Mouse (Mus musculus) heart, embryonic 15.5 days (tissue): Measurements from ENCODE around the gene Micu1. TPM values are rescaled to one million over a fixed set of nuclear protein-coding genes. Genes with fewer than 3 reads are reported as not detected.
A peak's percentile ranks its signal among the peaks of the same experiment; 100 is the strongest.

Source experiments
- ATAC-seq: fragments of 200-750 bp; cut with Nextera tagmentation; replicated peaks from 2 replicates; pipeline ENCODE4 v1.8.0; 2017; ENCODE audit warnings: low read depth, moderate TSS enrichment; ENCODE audit not compliant: insufficient number of reproducible peaks, insufficient read depth, low FRiP score
- H3K27ac ChIP-seq: fragments of 300-500 bp; sonication (generic); 2 replicates; pipeline ENCODE4 v1.5.1; 2015; ENCODE audit warnings: mild to moderate bottlenecking, inconsistent platforms
- H3K27me3 ChIP-seq: fragments of 300-500 bp; sonication (generic); 2 replicates; pipeline ENCODE4 v1.6.1; 2015; ENCODE audit warnings: inconsistent platforms
- H3K36me3 ChIP-seq: fragments of 300-500 bp; sonication (generic); 2 replicates; pipeline ENCODE4 v1.6.1; 2015; ENCODE audit warnings: mild to moderate bottlenecking, inconsistent platforms
- H3K4me1 ChIP-seq: fragments of 300-500 bp; sonication (generic); replicated peaks from 2 replicates; pipeline ENCODE4 v1.6.1; 2015; ENCODE audit warnings: inconsistent platforms
- H3K4me2 ChIP-seq: fragments of 300-500 bp; sonication (generic); 2 replicates; pipeline ENCODE4 v1.6.1; 2015; ENCODE audit warnings: inconsistent platforms, mild to moderate bottlenecking, moderate library complexity
- H3K4me3 ChIP-seq: fragments of 300-500 bp; sonication (generic); 2 replicates; pipeline ENCODE4 v1.5.1; 2015; ENCODE audit warnings: mild to moderate bottlenecking, inconsistent platforms
- H3K9ac ChIP-seq: fragments of 300-500 bp; sonication (generic); 2 replicates; pipeline ENCODE4 v1.6.1; 2015; ENCODE audit warnings: mild to moderate bottlenecking, inconsistent platforms
- H3K9me3 ChIP-seq: fragments of 300-500 bp; sonication (generic); replicated peaks from 2 replicates; pipeline ENCODE4 v1.6.1; 2016; ENCODE audit warnings: inconsistent platforms
- WGBS: fragments of 180-500 bp; shearing (Covaris S2); methylation state at CpG from one replicate; pipeline ENCODE4 v1.1.7; 2015; ENCODE audit warnings: mixed read lengths; 5-methylcytosine and 5-hydroxymethylcytosine counted together
- polyA plus RNA-seq: library from polyadenylated mRNA; unstranded; fragments of >200 nt; fragmentation: Nextera tagmentation; extraction: Ambion mirVana; gene quantifications from 2 replicates; pipeline ENCODE4 v1.2.1, GENCODE M21; 2015

Micu1 gene
- polyA plus RNA-seq, 1 experiment from 2014 or later: 32.7 TPM

DNA sequence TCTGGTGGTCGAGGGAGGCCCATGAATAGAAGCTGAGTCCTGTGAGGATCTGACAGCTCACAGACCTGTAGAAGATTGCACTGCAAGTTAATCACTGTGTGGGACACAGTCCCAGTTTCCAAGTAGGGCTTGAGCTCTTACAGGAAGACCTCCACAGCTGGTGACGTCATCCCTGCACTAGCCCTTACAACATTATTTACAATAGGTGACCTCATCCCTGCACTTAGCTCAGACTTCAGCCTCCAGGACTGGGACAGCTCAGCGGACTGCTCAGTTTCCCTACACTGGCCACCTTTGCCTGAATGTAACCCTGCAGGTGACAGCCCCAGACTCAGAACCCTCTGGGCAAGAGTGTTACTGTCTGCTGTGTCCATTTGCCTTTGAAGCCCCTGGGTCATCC is 75.0 kb downstream of the Micu1 start:
- WGBS: 35% methylated on average over 3 of the region's 3 CpGs
- peak; percentile 43; the same call in 1 of the 2 replicates for ATAC-seq
- Histone ChIP-seq H3K9ac (no peak overlapping the region), H3K4me2 (no peak overlapping the region), H3K4me3 (no peak overlapping the region), H3K27me3 (no peaks in the 10 kb centered on the region), H3K36me3 (no peaks in the 10 kb centered on the region), H3K9me3 (no peaks in the 10 kb centered on the region), H3K4me1 (peaks cover 21% of the 10 kb centered on the region), H3K27ac (no peak overlapping the region)

DNA sequence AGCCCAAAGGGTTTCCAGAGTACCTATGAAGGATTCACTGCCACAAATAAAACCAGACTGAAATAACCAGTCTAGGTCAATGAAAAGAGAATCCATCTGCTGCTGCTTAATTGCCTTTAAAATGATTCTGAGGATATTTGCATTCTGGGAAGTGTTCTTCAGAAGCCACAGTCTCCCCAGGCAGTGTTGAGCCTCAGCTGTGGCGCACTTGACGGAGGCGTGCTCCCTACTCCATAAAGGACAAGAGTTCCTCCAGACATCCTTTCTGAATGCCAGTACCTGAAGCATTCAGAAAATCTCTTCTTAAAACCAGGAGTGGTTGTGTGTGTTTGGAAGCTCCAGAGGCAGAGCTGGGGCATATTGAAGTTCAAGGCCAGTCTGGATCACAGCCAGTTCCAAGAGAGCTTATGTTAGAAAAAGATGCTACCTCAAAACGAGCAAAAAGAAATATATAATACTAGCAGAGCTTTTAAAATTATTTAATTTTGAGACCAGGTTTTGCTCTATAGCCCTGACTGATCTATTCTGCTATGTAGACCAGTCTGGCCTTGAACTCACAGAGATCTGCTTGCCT is 75.9 kb downstream of the Micu1 start:
- H3K4me1 ChIP-seq: peaks cover 21% of the 10 kb centered on the region
- H3K9me3 ChIP-seq: no peaks in the 10 kb centered on the region
- H3K36me3 ChIP-seq: no peaks in the 10 kb centered on the region
- no peak for ATAC-seq
- 86% methylated on average over 4 of the region's 4 CpGs for WGBS
- H3K9ac ChIP-seq: no peak overlapping the region
- no peaks in the 10 kb centered on the region for H3K27me3 ChIP-seq
- H3K4me2 ChIP-seq: no peak overlapping the region
- H3K27ac ChIP-seq: no peak overlapping the region
- H3K4me3 ChIP-seq: no peak overlapping the region

DNA sequence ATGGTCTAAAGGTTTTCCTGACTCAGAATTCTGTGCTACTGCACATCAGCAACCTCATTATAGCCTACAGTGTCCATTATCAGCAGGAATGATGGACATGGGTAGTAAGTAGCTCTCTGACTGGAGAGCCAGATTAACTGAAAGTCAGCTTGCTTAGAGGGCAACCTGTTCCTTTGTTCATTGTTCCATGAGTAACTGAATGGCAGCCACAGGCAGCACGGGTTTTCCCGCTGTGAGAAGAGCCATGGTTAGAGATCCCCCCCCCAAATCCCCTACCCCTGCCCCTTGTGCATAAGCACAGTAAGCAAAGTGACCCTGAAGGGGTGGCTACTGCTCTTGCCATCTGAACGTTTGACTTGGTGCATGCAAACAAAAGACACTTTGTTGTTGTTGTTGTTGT is 78.4 kb downstream of the Micu1 start:
- H3K27me3 ChIP-seq: no peaks in the 10 kb centered on the region
- H3K9me3 ChIP-seq: no peaks in the 10 kb centered on the region
- no peak overlapping the region for H3K4me3 ChIP-seq
- no peak overlapping the region for H3K9ac ChIP-seq
- H3K36me3 ChIP-seq: no peaks in the 10 kb centered on the region
- H3K27ac ChIP-seq: no peak overlapping the region
- H3K4me1 ChIP-seq: peaks cover 9% of the 10 kb centered on the region
- no peak overlapping the region for H3K4me2 ChIP-seq
- ATAC-seq: no peak
- 49% methylated on average over 3 of the region's 3 CpGs for WGBS

DNA sequence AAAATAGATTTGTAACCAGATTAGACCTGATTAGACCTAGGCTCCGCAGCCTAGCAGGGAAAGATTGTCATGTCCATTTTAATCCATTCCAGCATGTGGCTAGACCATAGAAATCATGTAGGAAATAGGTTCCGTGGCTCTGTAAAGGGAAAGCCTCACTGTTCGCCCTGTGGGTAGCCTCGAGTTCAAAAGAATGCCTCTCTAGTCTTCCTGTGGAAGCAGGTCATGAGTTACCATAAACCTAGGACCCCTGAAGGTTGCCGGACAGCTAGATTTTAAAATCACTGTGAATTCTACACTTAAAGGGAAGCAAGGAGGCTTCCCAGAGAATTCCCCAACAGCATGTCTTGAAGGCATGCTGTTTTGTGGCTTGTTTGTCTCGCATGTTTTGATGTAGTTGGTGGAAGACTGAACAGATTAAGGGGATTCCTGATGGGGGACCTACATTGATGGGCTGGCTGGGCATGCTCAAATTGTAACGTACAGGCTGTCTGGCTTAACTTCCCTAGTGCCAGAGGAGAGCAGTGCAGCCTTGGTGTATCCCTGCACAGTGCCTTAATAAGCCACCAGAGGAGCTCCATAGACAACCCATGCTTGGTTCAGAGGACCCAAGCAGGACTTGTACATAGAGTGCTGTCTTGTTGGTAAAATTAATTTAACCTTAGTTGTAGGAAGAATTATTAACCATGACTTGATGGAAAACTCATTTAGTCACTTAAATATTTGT is 79.1 kb downstream of the Micu1 start:
- no peaks in the 10 kb centered on the region for H3K36me3 ChIP-seq
- no peak for ATAC-seq
- no peaks in the 10 kb centered on the region for H3K9me3 ChIP-seq
- peaks cover 9% of the 10 kb centered on the region for H3K4me1 ChIP-seq
- no peak overlapping the region for H3K4me3 ChIP-seq
- no peaks in the 10 kb centered on the region for H3K27me3 ChIP-seq
- H3K9ac ChIP-seq: no peak overlapping the region
- H3K27ac ChIP-seq: no peak overlapping the region
- no peak overlapping the region for H3K4me2 ChIP-seq
- WGBS: 81% methylated on average over 7 of the region's 7 CpGs

DNA sequence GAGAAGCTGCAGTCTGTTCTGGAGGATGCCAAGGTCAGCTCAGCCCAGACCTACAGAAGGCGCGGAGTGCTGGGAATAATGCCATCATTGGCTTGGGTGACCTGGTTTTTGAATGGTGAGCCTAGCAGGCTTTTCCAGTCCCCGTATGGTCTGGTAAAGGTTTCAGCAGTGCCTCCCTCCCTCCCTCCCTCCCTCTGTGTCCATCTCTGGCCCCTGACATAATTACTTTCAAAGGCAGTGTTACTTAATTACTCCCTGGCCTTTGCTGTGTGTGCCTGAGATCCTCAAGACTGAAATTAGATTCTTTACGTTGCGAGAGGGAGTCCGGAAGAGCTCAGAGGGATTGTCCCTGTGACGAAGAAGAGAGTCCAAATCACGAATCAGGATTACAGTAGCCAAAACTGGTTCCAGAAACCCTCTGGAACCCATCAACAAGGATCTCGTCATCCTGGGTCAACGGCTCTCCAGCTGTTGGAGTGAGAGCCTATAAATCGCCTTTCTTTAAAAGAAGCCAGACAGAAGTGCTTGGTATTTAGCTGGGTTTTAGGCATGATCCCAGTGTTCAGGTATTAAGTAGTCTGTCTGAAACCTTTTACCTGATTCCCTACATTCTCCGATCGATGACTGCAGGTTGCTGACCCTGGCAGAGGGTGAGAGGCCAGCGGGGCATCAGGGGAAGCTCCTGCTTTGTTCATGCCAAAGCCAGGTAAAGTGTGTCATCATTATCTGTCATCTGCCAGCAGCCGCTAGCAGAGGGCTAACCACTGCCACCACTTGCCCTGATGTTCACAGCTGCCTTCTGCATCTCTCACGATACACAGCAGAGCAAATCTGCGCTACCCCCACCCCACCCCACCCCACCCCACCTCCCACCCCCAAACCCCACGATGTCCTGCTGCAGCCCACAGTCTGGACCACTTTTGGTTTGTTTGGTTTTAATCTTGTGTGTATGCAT is 82.7 kb downstream of the Micu1 start:
- no peaks in the 10 kb centered on the region for H3K9me3 ChIP-seq
- no peak overlapping the region for H3K27ac ChIP-seq
- no peaks in the 10 kb centered on the region for H3K27me3 ChIP-seq
- H3K4me2 ChIP-seq: no peak overlapping the region
- H3K36me3 ChIP-seq: 0 out of 2 replicates have a peak, but pooled peaks cover 2% of the 10 kb centered on the region
- WGBS: 78% methylated on average over 18 of the region's 18 CpGs
- ATAC-seq: no peak
- H3K4me3 ChIP-seq: no peak overlapping the region
- H3K4me1 ChIP-seq: no peaks in the 10 kb centered on the region
- H3K9ac ChIP-seq: no peak overlapping the region

DNA sequence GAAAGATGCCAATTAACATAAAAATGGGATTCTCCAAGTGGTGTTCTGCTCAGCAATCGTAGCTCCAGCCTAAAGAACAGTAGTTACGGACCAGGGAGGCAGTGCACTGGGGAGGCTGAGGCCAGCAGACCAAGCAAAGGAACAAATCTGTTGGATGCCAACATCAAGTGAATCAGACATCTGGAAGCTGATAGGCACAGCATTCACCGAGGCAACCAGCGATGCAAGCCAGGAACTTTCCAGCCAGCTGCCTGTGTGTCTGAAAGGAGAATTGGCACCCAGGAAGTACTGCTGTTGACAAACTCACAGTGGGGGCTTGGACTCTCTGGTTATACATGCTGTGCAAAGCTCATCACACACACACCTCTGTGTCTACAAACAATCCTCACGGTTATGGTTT is 84.0 kb downstream of the Micu1 start:
- Histone ChIP-seq H3K27ac (no peak overlapping the region), H3K9ac (no peak overlapping the region), H3K27me3 (no peaks in the 10 kb centered on the region), H3K4me3 (no peak overlapping the region), H3K4me2 (no peak overlapping the region), H3K9me3 (no peaks in the 10 kb centered on the region), H3K4me1 (no peaks in the 10 kb centered on the region), H3K36me3 (0 out of 2 replicates have a peak, but pooled peaks cover 2% of the 10 kb centered on the region)
- no peak for ATAC-seq
- WGBS: 73% methylated on average over 5 of the region's 5 CpGs

DNA sequence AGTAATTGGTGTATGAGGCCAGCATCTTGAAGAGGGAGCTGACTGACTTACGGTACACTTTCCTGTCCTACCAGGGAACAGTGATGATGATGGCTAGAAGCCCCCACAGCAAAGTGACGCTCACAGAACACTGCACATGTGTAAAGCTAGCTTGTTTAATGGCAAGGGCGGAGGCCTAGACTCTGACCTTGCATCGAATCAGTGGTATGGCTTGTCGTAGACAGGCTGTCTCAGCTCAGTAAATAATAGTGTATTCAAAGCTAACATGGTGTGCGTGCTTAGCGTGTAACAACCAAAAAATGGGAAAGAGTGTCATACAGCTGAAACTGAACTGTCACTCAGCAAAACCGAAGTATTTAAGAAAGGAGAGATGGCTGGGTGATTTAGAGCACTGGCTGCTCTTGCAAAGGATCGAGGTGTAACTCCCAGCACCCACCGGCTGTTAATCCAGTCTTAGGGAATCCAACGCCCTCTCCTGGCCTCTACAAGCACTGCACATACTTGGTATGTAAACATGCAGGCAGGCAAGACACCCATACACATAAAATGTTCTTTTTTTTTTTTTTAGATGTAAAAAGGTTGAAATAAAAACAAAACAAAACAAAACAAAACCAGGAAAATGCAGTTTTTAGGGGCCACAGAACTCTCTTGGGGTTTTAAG is 85.0 kb downstream of the Micu1 start:
- Histone ChIP-seq H3K4me2 (no peak overlapping the region), H3K9me3 (no peaks in the 10 kb centered on the region), H3K27me3 (no peaks in the 10 kb centered on the region), H3K9ac (no peak overlapping the region), H3K4me3 (no peak overlapping the region), H3K4me1 (no peaks in the 10 kb centered on the region), H3K36me3 (0 out of 2 replicates have a peak, but pooled peaks cover 2% of the 10 kb centered on the region), H3K27ac (no peak overlapping the region)
- ATAC-seq: no peak
- WGBS: 80% methylated on average over 11 of the region's 11 CpGs

DNA sequence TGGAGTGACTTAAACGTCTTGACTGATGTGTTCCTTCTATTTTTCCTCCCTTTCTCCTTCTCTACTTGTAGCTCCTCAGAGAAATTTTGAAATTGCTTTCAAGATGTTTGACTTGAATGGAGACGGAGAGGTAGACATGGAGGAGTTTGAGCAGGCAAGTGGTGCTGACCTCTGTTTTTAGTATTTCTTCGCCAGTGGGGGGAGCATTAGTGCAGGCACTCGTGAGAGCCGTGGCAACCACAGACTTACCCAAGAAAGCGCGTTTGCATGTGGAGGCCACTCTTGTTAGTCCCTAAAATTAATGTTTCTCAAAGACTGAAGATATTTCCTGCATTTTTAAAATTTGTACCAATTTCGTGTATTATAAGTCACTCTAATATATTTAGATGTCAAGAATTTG is 85.6 kb downstream of the Micu1 start:
- Histone ChIP-seq H3K9me3 (no peaks in the 10 kb centered on the region), H3K36me3 (0 out of 2 replicates have a peak, but pooled peaks cover 2% of the 10 kb centered on the region), H3K4me3 (no peak overlapping the region), H3K4me2 (no peak overlapping the region), H3K4me1 (no peaks in the 10 kb centered on the region), H3K9ac (no peak overlapping the region), H3K27ac (no peak overlapping the region), H3K27me3 (no peaks in the 10 kb centered on the region)
- 77% methylated on average over 8 of the region's 8 CpGs for WGBS
- ATAC-seq: no peak

DNA sequence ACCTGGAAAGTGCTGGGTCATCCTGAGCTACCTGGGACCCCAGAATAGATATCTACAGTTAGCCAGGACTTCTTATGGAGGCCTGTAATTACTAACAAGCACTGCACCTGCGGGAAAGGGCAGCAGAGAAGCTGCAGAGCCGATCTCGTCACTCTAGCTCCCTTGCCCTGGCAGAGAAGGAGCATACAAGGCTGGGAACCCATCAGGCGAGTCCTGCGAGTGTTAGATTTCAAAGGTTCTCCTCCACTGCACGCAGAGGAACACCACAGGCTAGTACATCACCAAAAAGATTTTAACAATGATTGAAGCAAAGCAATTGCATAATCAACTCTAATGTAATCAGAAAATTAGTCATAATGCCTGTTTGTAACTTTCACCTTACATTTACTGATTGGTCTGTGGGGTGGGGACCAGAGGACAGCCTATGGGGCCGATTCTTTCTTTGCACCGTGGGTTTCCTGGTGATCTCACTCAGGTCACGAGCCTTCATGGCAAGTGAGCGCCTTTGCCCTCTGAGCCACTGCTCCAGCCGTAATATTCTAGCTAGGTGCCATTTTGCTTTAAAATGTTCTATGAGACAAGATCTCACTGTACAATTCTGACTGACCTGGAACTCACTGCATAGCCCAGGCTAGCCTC is 88.1 kb downstream of the Micu1 start:
- no peak for ATAC-seq
- H3K9me3 ChIP-seq: no peaks in the 10 kb centered on the region

DNA sequence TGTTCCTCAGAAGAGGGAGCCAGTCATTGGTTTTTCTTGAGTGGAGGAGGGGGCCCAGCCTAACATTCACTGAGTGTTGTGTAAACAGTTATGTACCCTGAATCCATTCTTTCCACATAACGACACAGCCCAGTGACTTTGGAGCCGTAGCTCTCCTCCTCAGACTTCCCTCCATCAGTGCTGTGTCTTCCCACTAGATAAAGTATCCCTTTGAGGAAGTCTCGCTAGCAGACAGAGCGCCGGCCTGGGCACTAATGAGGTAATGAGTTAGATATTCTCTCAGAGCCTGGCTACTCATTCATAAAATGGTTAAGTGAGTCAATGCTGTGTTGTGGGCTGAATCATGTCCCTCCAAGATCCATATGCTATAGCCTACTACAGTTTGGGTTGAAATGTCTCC is 89.6 kb downstream of the Micu1 start:
- Histone ChIP-seq H3K27me3 (no peaks in the 10 kb centered on the region), H3K27ac (no peak overlapping the region), H3K9ac (no peak overlapping the region), H3K36me3 (0 out of 2 replicates have a peak, but pooled peaks cover 5% of the 10 kb centered on the region), H3K9me3 (0 out of 2 replicates have a peak, but pooled peaks cover 2% of the 10 kb centered on the region), H3K4me2 (no peak overlapping the region), H3K4me3 (no peak overlapping the region), H3K4me1 (no peaks in the 10 kb centered on the region)
- no peak for ATAC-seq
- 70% methylated on average over 5 of the region's 5 CpGs for WGBS

More for the DNA sequence above, 88.1 kb downstream of the Micu1 start:
- Histone ChIP-seq H3K27me3 (no peaks in the 10 kb centered on the region), H3K4me3 (no peak overlapping the region), H3K4me2 (no peak overlapping the region), H3K27ac (no peak overlapping the region), H3K9ac (no peak overlapping the region), H3K4me1 (no peaks in the 10 kb centered on the region), H3K36me3 (0 out of 2 replicates have a peak, but pooled peaks cover 5% of the 10 kb centered on the region)
- whole genome bisulfite sequencing: 80% methylated on average over 11 of the region's 11 CpGs
